Mouse (Mus musculus) lung, embryonic 14.5 days (tissue): ENCODE results near the gene Gm20388. TPM values are rescaled to one million over a fixed set of nuclear protein-coding genes. Genes with fewer than 3 reads are reported as not detected.

Experiments
- ATAC-seq: fragments of 200-750 bp; cut with Nextera tagmentation; 2 replicates; pipeline ENCODE4 v1.8.0; 2017; ENCODE audit warnings: mild to moderate bottlenecking, moderate TSS enrichment, moderate library complexity; ENCODE audit not compliant: insufficient read depth
- DNase-seq: peaks from one replicate; pipeline ENCODE4 v3.0.0-alpha.2; 2015
- H3K27ac ChIP-seq: fragments of 300-500 bp; sonication (generic); 2 replicates; pipeline ENCODE4 v1.5.1; 2014; ENCODE audit warnings: low read depth, mild to moderate bottlenecking, moderate library complexity
- H3K27me3 ChIP-seq: fragments of 300-500 bp; sonication (generic); 2 replicates; pipeline ENCODE4 v1.6.1; 2014; ENCODE audit warnings: low read length, control low read depth; ENCODE audit not compliant: insufficient read depth
- H3K36me3 ChIP-seq: fragments of 300-500 bp; sonication (generic); 2 replicates; pipeline ENCODE4 v1.6.1; 2014; ENCODE audit warnings: control low read depth; ENCODE audit not compliant: insufficient read depth
- H3K4me1 ChIP-seq: fragments of 300-500 bp; sonication (generic); 2 replicates; pipeline ENCODE4 v1.6.1; 2014; ENCODE audit warnings: antibody characterized with exemption, control low read depth; ENCODE audit not compliant: insufficient read depth
- H3K4me2 ChIP-seq: fragments of 300-500 bp; sonication (generic); 2 replicates; pipeline ENCODE4 v1.6.1; 2014; ENCODE audit warnings: mild to moderate bottlenecking
- H3K4me3 ChIP-seq: fragments of 300-500 bp; sonication (generic); 2 replicates; pipeline ENCODE4 v1.5.1; 2014; ENCODE audit warnings: low read depth, low read length
- H3K9ac ChIP-seq: fragments of 300-500 bp; sonication (generic); 2 replicates; pipeline ENCODE4 v1.6.1; 2014
- H3K9me3 ChIP-seq: fragments of 300-500 bp; sonication (generic); 2 replicates; pipeline ENCODE4 v1.6.1; 2016; ENCODE audit warnings: low read depth, low read length, control low read depth
- CTCF ChIP-seq: IDR thresholded peaks from 2 replicates; pipeline ENCODE4 v1.5.1; 2016; ENCODE audit warnings: antibody characterized with exemption, low read depth
- WGBS: fragments of 180-500 bp; shearing (Covaris S2); extraction: QIAGEN DNeasy Blood & Tissue Kit; methylation state at CpG from one replicate; pipeline ENCODE4 v1.1.7; 2014; 5-methylcytosine and 5-hydroxymethylcytosine counted together
- polyA plus RNA-seq: library from polyadenylated mRNA; unstranded; fragments of >200 nt; fragmentation: Nextera tagmentation; extraction: Ambion mirVana; gene quantifications from 2 replicates; pipeline ENCODE4 v1.2.1, GENCODE M21; 2014

Gene Gm20388
- polyA plus RNA-seq, 1 experiment from 2014 or later: not detected

GRCm38 (mm10) chr8:120124261-120124660 is 213.6 kb downstream of the Gm20388 start:
- Histone ChIP-seq H3K4me2 (no peak overlapping the region), H3K27me3 (peaks cover 8% of the 10 kb centered on the region; the same call in 1 of the 2 replicates), H3K4me3 (no peak overlapping the region), H3K9me3 (no peaks in the 10 kb centered on the region), H3K9ac (no peak overlapping the region), H3K4me1 (no peaks in the 10 kb centered on the region; the same call in 1 of the 2 replicates), H3K27ac (peak overlapping the region; percentile 50; the same call in 1 of the 2 replicates), H3K36me3 (no peaks in the 10 kb centered on the region)
- 21% methylated on average over 6 of the region's 6 CpGs for WGBS
- no peak for TF ChIP-seq CTCF
- no peak for DNase-seq
- ATAC-seq: no peak

GRCm38 (mm10) chr8:120124836-120125389 is 214.3 kb downstream of the Gm20388 start:
- TF ChIP-seq CTCF: no peak
- Histone ChIP-seq H3K4me3 (no peak overlapping the region), H3K4me2 (no peak overlapping the region), H3K36me3 (no peaks in the 10 kb centered on the region), H3K4me1 (no peaks in the 10 kb centered on the region; the same call in 1 of the 2 replicates), H3K27me3 (peaks cover 8% of the 10 kb centered on the region; the same call in 1 of the 2 replicates), H3K9me3 (no peaks in the 10 kb centered on the region), H3K27ac (peak overlapping the region; percentile 24; the same call in 1 of the 2 replicates), H3K9ac (no peak overlapping the region)
- ATAC-seq (no peak), DNase-seq (no peak)
- WGBS: 55% methylated on average over 7 of the region's 7 CpGs

- H3K27me3 ChIP-seq: peaks cover 8% of the 10 kb centered on the region; the same call in 1 of the 2 replicates
- no peak for TF ChIP-seq CTCF
- ATAC-seq: 0 out of 2 replicates have a peak, but pooled peaks have one; percentile 28
- H3K4me3 ChIP-seq: no peak overlapping the region
- peak overlapping the region; percentile 76 for H3K27ac ChIP-seq
- H3K36me3 ChIP-seq: no peaks in the 10 kb centered on the region
- no peak overlapping the region; the same call in 1 of the 2 replicates for H3K9ac ChIP-seq
- H3K4me1 ChIP-seq: no peaks in the 10 kb centered on the region; the same call in 1 of the 2 replicates
- H3K4me2 ChIP-seq: peak overlapping the region; percentile 36; the same call in 1 of the 2 replicates
- 20% methylated on average over 14 of the region's 14 CpGs for WGBS
- H3K9me3 ChIP-seq: no peaks in the 10 kb centered on the region
- DNase-seq: peak; percentile 55
These were observed 215.9 kb downstream of the Gm20388 start for GRCm38 (mm10) chr8:120126357-120127161.

- no peaks in the 10 kb centered on the region; the same call in 1 of the 2 replicates for H3K4me1 ChIP-seq
- ATAC-seq: no peak
- H3K36me3 ChIP-seq: no peaks in the 10 kb centered on the region
- no peak overlapping the region for H3K9ac ChIP-seq
- 56% methylated on average over 4 of the region's 4 CpGs for WGBS
- peak; percentile 40 for DNase-seq
- no peak overlapping the region for H3K4me3 ChIP-seq
- H3K9me3 ChIP-seq: no peaks in the 10 kb centered on the region
- H3K27me3 ChIP-seq: peaks cover 8% of the 10 kb centered on the region; the same call in 1 of the 2 replicates
- no peak overlapping the region for H3K27ac ChIP-seq
- no peak for TF ChIP-seq CTCF
- H3K4me2 ChIP-seq: no peak overlapping the region
These were observed 218.9 kb downstream of the Gm20388 start for GRCm38 (mm10) chr8:120129547-120129946.

GRCm38 (mm10) chr8:120131158-120131557 is 220.5 kb downstream of the Gm20388 start:
- H3K9me3 ChIP-seq: no peaks in the 10 kb centered on the region
- H3K27me3 ChIP-seq: peaks cover 8% of the 10 kb centered on the region; the same call in 1 of the 2 replicates
- H3K4me2 ChIP-seq: no peak overlapping the region
- H3K4me3 ChIP-seq: no peak overlapping the region
- no peaks in the 10 kb centered on the region for H3K36me3 ChIP-seq
- no peak overlapping the region for H3K9ac ChIP-seq
- DNase-seq (no peak), ATAC-seq (no peak)
- no peaks in the 10 kb centered on the region for H3K4me1 ChIP-seq
- no peak overlapping the region for H3K27ac ChIP-seq
- no peak for TF ChIP-seq CTCF
- 81% methylated on average over 8 of the region's 8 CpGs for WGBS

GRCm38 (mm10) chr8:120133169-120133568 is 222.5 kb downstream of the Gm20388 start:
- ATAC-seq: no peak
- no peaks in the 10 kb centered on the region for H3K36me3 ChIP-seq
- H3K27ac ChIP-seq: no peak overlapping the region
- H3K4me1 ChIP-seq: no peaks in the 10 kb centered on the region
- TF ChIP-seq CTCF: no peak
- H3K4me3 ChIP-seq: no peak overlapping the region
- no peak for DNase-seq
- H3K27me3 ChIP-seq: no peaks in the 10 kb centered on the region; the same call in 1 of the 2 replicates
- WGBS: 69% methylated on average over 7 of the region's 7 CpGs
- H3K4me2 ChIP-seq: no peak overlapping the region
- no peaks in the 10 kb centered on the region for H3K9me3 ChIP-seq
- no peak overlapping the region for H3K9ac ChIP-seq

GRCm38 (mm10) chr8:120135687-120136086 is 225.0 kb downstream of the Gm20388 start:
- H3K27ac ChIP-seq: no peak overlapping the region
- ATAC-seq (no peak), DNase-seq (no peak)
- H3K4me3 ChIP-seq: no peak overlapping the region
- H3K9ac ChIP-seq: no peak overlapping the region
- H3K36me3 ChIP-seq: no peaks in the 10 kb centered on the region
- WGBS: 84% methylated on average over 7 of the region's 7 CpGs
- H3K4me2 ChIP-seq: no peak overlapping the region
- no peaks in the 10 kb centered on the region for H3K4me1 ChIP-seq
- H3K27me3 ChIP-seq: peaks cover 3% of the 10 kb centered on the region; the same call in 1 of the 2 replicates
- no peaks in the 10 kb centered on the region for H3K9me3 ChIP-seq
- TF ChIP-seq CTCF: no peak
